Mouse (Mus musculus): ENCODE measurements at regions not wholly inside any gene's neighbourhood (a gene's known extent, or its start where the extent isn't known, plus 50 kb on each side); places are given as distances from the start of the nearest gene placed in this dataset.

DNA sequence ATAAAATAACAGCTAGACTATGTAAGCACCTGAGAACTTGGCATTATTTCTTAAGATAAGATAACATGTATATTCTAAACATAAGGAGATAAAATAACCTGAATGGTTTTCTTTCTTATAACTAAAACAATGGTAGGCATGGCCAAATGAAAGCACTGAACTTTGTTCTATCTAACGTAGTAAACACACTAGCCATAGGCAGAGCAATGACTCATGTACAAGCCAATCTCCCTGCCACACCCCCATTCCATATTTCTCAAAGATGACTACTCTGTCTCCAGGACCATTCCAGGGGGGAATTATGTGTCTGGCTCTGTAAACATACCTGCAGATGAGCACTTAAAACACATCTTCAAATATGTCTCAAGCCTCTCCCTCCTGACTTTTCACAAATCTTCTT lies 80.6 kb upstream of the Slc7a11 start:
- no peak for DNase-seq (ENCODE audit: low read depth)

DNA sequence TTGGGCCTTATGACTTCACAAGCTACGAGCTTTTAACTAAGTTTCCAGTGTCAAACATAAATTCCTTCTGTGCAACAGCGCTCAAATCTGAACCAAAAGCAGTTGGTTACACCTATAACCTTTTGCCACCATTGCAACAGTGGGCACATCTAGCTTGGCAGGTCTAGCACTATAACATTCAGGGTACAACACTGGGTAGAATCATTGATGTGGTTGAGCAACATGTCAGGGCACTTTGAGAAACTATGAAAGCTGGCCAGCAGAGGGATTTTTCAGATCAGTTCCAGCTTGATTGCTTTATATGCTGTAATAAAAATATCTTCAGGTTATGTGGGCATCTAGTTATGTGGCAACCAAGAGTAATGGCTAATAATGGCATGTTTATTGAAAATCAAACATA lies 63.8 kb upstream of the Slc7a11 start:
- DNase-seq (ENCODE audit: low read depth) = peak; percentile 57

Data from gonadal fat pad, adult 2 months (tissue).